Mouse (Mus musculus): Measurements from ENCODE around the gene 3110009E18Rik. TPM values are rescaled to one million over a fixed set of nuclear protein-coding genes. Genes with fewer than 3 reads are reported as not detected.
"Not testable (repeated sequence)": the region's sequence is repeated elsewhere in the genome, so short reads cannot be mapped to it uniquely, and the experiment has no call there.

3110009E18Rik gene
- polyA plus RNA-seq, 1 experiment from 2014 or later = 16.3 TPM

- DNase-seq (ENCODE audit: low spot score) (no peak), ATAC-seq (ENCODE audit: low FRiP score) (no peak)
- H3K27ac ChIP-seq = no peak overlapping the region
- no peaks in the 10 kb centered on the region for H3K4me1 ChIP-seq (replicated peaks; ENCODE audit: control insufficient read depth, insufficient read depth, low read length)
- 52% methylated on average over 7 of the region's 7 CpGs for WGBS
- H3K27me3 ChIP-seq (ENCODE audit: control insufficient read depth, insufficient read depth, low read length) = no peaks in the 10 kb centered on the region
- H3K9ac ChIP-seq = no peak overlapping the region
- H3K36me3 ChIP-seq (replicated peaks; ENCODE audit: control insufficient read depth, insufficient read depth) = no peaks in the 10 kb centered on the region
- H3K4me3 ChIP-seq (replicated peaks; ENCODE audit: low read length) = no peak overlapping the region
- no peaks in the 10 kb centered on the region for H3K9me3 ChIP-seq (ENCODE audit: control insufficient read depth, low read length)
- no peak overlapping the region for H3K4me2 ChIP-seq (replicated peaks)
Observed at GRCm38 (mm10) chr1:120082957-120083585, 37.9 kb upstream of the 3110009E18Rik start.

- no peak for DNase-seq (ENCODE audit: low spot score)
- Histone ChIP-seq H3K4me3 (replicated peaks; ENCODE audit: low read length) (no peak overlapping the region), H3K4me2 (replicated peaks) (no peak overlapping the region), H3K4me1 (replicated peaks; ENCODE audit: control insufficient read depth, insufficient read depth, low read length) (no peaks in the 10 kb centered on the region), H3K9ac (no peak overlapping the region), H3K9me3 (ENCODE audit: control insufficient read depth, low read length) (no peaks in the 10 kb centered on the region), H3K27ac (no peak overlapping the region), H3K27me3 (ENCODE audit: control insufficient read depth, insufficient read depth, low read length) (no peaks in the 10 kb centered on the region), H3K36me3 (replicated peaks; ENCODE audit: control insufficient read depth, insufficient read depth) (no peaks in the 10 kb centered on the region)
- WGBS = 61% methylated on average over 5 of the region's 5 CpGs
- no peak for ATAC-seq (ENCODE audit: low FRiP score)
Observed at GRCm38 (mm10) chr1:120083921-120084517, 37.0 kb upstream of the 3110009E18Rik start.

- 66% methylated on average over 3 of the region's 3 CpGs for WGBS
Observed at GRCm38 (mm10) chr1:120085696-120086095, 35.3 kb upstream of the 3110009E18Rik start.

GRCm38 (mm10) chr1:120086644-120087043, 34.3 kb upstream of the 3110009E18Rik start:
- 63% methylated on average over 12 of the region's 13 CpGs for WGBS
- DNase-seq (ENCODE audit: low spot score) = no peak
- no peak overlapping the region for H3K27ac ChIP-seq

More at GRCm38 (mm10) chr1:120085696-120086095, 35.3 kb upstream of the 3110009E18Rik start:
- no peak for DNase-seq (ENCODE audit: low spot score)
- H3K9me3 ChIP-seq (ENCODE audit: control insufficient read depth, low read length) = no peaks in the 10 kb centered on the region
- H3K36me3 ChIP-seq (replicated peaks; ENCODE audit: control insufficient read depth, insufficient read depth) = no peaks in the 10 kb centered on the region
- H3K4me3 ChIP-seq (replicated peaks; ENCODE audit: low read length) = no peak overlapping the region
- ATAC-seq (ENCODE audit: low FRiP score) = no peak
- no peaks in the 10 kb centered on the region for H3K27me3 ChIP-seq (ENCODE audit: control insufficient read depth, insufficient read depth, low read length)
- no peak overlapping the region for H3K4me2 ChIP-seq (replicated peaks)
- H3K4me1 ChIP-seq (replicated peaks; ENCODE audit: control insufficient read depth, insufficient read depth, low read length) = no peaks in the 10 kb centered on the region
- no peak overlapping the region for H3K27ac ChIP-seq
- no peak overlapping the region for H3K9ac ChIP-seq

GRCm38 (mm10) chr1:120089180-120089579, 31.8 kb upstream of the 3110009E18Rik start:
- 6% methylated on average over 4 of the region's 5 CpGs for WGBS
- no peaks in the 10 kb centered on the region for H3K27me3 ChIP-seq (ENCODE audit: control insufficient read depth, insufficient read depth, low read length)
- no peak overlapping the region for H3K9ac ChIP-seq
- ATAC-seq (ENCODE audit: low FRiP score) (no peak), DNase-seq (ENCODE audit: low spot score) (no peak)
- no peak overlapping the region for H3K27ac ChIP-seq
- no peak overlapping the region for H3K4me3 ChIP-seq (replicated peaks; ENCODE audit: low read length)
- H3K36me3 ChIP-seq (replicated peaks; ENCODE audit: control insufficient read depth, insufficient read depth) = no peaks in the 10 kb centered on the region
- H3K4me1 ChIP-seq (replicated peaks; ENCODE audit: control insufficient read depth, insufficient read depth, low read length) = no peaks in the 10 kb centered on the region
- H3K4me2 ChIP-seq (replicated peaks) = no peak overlapping the region
- peaks cover 6% of the 10 kb centered on the region; the same call in 1 of the 2 replicates for H3K9me3 ChIP-seq (ENCODE audit: control insufficient read depth, low read length)

More at GRCm38 (mm10) chr1:120086644-120087043, 34.3 kb upstream of the 3110009E18Rik start:
- Histone ChIP-seq H3K9me3 (ENCODE audit: control insufficient read depth, low read length) (no peaks in the 10 kb centered on the region), H3K9ac (no peak overlapping the region), H3K4me3 (replicated peaks; ENCODE audit: low read length) (no peak overlapping the region), H3K36me3 (replicated peaks; ENCODE audit: control insufficient read depth, insufficient read depth) (no peaks in the 10 kb centered on the region), H3K4me1 (replicated peaks; ENCODE audit: control insufficient read depth, insufficient read depth, low read length) (no peaks in the 10 kb centered on the region), H3K27me3 (ENCODE audit: control insufficient read depth, insufficient read depth, low read length) (no peaks in the 10 kb centered on the region), H3K4me2 (replicated peaks) (no peak overlapping the region)
- no peak for ATAC-seq (ENCODE audit: low FRiP score)

- H3K4me2 ChIP-seq (replicated peaks) = no peak overlapping the region
- H3K9me3 ChIP-seq (ENCODE audit: control insufficient read depth, low read length) = peaks cover 6% of the 10 kb centered on the region; the same call in 1 of the 2 replicates
- WGBS = 91% methylated on average over 8 of the region's 8 CpGs
- H3K36me3 ChIP-seq (replicated peaks; ENCODE audit: control insufficient read depth, insufficient read depth) = no peaks in the 10 kb centered on the region
- DNase-seq (ENCODE audit: low spot score) = no peak
- no peak overlapping the region for H3K27ac ChIP-seq
- H3K9ac ChIP-seq = no peak overlapping the region
- no peak overlapping the region for H3K4me3 ChIP-seq (replicated peaks; ENCODE audit: low read length)
- H3K4me1 ChIP-seq (replicated peaks; ENCODE audit: control insufficient read depth, insufficient read depth, low read length) = no peaks in the 10 kb centered on the region
- no peak for ATAC-seq (ENCODE audit: low FRiP score)
- H3K27me3 ChIP-seq (ENCODE audit: control insufficient read depth, insufficient read depth, low read length) = no peaks in the 10 kb centered on the region
Observed at GRCm38 (mm10) chr1:120090880-120091570, 30.0 kb upstream of the 3110009E18Rik start.

GRCm38 (mm10) chr1:120093482-120094134, 27.4 kb upstream of the 3110009E18Rik start:
- not testable (repeated sequence) for H3K4me3 ChIP-seq (replicated peaks; ENCODE audit: low read length); H3K4me2 ChIP-seq (replicated peaks); H3K9me3 ChIP-seq (ENCODE audit: control insufficient read depth, low read length); H3K27ac ChIP-seq; H3K27me3 ChIP-seq (ENCODE audit: control insufficient read depth, insufficient read depth, low read length); H3K36me3 ChIP-seq (replicated peaks; ENCODE audit: control insufficient read depth, insufficient read depth); H3K9ac ChIP-seq; H3K4me1 ChIP-seq (replicated peaks; ENCODE audit: control insufficient read depth, insufficient read depth, low read length)
- 0 out of 2 replicates have a peak, but pooled peaks have one; percentile 46 for ATAC-seq (ENCODE audit: low FRiP score)
- 58% methylated on average over 11 of the region's 14 CpGs for WGBS
- DNase-seq (ENCODE audit: low spot score) = peak; percentile 78

GRCm38 (mm10) chr1:120094920-120095319, 26.1 kb upstream of the 3110009E18Rik start:
- Histone ChIP-seq H3K4me1 (replicated peaks; ENCODE audit: control insufficient read depth, insufficient read depth, low read length) (no peaks in the 10 kb centered on the region), H3K9me3 (ENCODE audit: control insufficient read depth, low read length) (peaks cover 6% of the 10 kb centered on the region; the same call in 1 of the 2 replicates), H3K4me3 (replicated peaks; ENCODE audit: low read length) (no peak overlapping the region), H3K9ac (no peak overlapping the region), H3K4me2 (replicated peaks) (no peak overlapping the region), H3K36me3 (replicated peaks; ENCODE audit: control insufficient read depth, insufficient read depth) (no peaks in the 10 kb centered on the region), H3K27me3 (ENCODE audit: control insufficient read depth, insufficient read depth, low read length) (no peaks in the 10 kb centered on the region), H3K27ac (no peak overlapping the region)
- ATAC-seq (ENCODE audit: low FRiP score) = no peak
- DNase-seq (ENCODE audit: low spot score) = no peak
- 66% methylated on average over 3 of the region's 3 CpGs for WGBS

GRCm38 (mm10) chr1:120098327-120098726, 22.7 kb upstream of the 3110009E18Rik start:
- DNase-seq (ENCODE audit: low spot score) (peak; percentile 67), ATAC-seq (ENCODE audit: low FRiP score) (no peak)
- H3K4me3 ChIP-seq (replicated peaks; ENCODE audit: low read length) = no peak overlapping the region
- H3K9ac ChIP-seq = no peak overlapping the region
- no peaks in the 10 kb centered on the region for H3K9me3 ChIP-seq (ENCODE audit: control insufficient read depth, low read length)
- no peak overlapping the region for H3K27ac ChIP-seq
- H3K36me3 ChIP-seq (replicated peaks; ENCODE audit: control insufficient read depth, insufficient read depth) = no peaks in the 10 kb centered on the region
- H3K4me1 ChIP-seq (replicated peaks; ENCODE audit: control insufficient read depth, insufficient read depth, low read length) = no peaks in the 10 kb centered on the region
- WGBS = 16% methylated on average over 7 of the region's 7 CpGs
- H3K27me3 ChIP-seq (ENCODE audit: control insufficient read depth, insufficient read depth, low read length) = no peaks in the 10 kb centered on the region
- H3K4me2 ChIP-seq (replicated peaks) = no peak overlapping the region

Data from hindbrain, embryonic 14.5 days (tissue).